Mouse (Mus musculus): ENCODE data around the gene Lurap1l. TPM values are rescaled to one million over a fixed set of nuclear protein-coding genes. Genes with fewer than 3 reads are reported as not detected.

The Lurap1l gene
- polyA plus RNA-seq, 1 experiment from 2014 or later, result 9.0 TPM

DNA sequence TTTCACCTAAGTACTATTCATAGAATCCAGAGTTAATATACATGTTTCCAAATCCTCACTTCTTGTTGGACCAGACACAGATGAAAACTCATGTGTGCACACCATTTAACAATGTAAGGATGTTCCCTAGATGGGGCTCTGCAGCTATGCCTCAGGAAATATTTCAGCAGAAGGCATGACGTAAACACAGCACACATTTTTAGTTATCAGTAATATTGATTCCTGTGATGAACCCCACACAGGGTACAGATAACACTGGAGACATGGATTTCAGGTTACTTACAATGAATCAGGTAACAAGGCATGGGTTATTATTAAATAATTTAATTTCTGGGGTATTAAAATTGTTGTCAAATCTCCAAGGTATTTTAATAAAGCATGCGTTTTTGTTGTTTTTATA lies 12.2 kb downstream of the Lurap1l start:
- no peaks in the 10 kb centered on the region for H3K36me3 ChIP-seq (ENCODE audit: control insufficient read depth, insufficient read depth, low read length)
- 0 out of 2 replicates have a peak, but pooled peaks cover 2% of the 10 kb centered on the region for H3K4me1 ChIP-seq (ENCODE audit: control insufficient read depth, insufficient read depth, low read length)
- no peak for ATAC-seq
- H3K9ac ChIP-seq (ENCODE audit: low read depth, low read length), result no peak overlapping the region
- 91% methylated on average over 2 of the region's 2 CpGs for WGBS
- no peak overlapping the region for H3K27ac ChIP-seq (ENCODE audit: low read length)
- H3K4me3 ChIP-seq (ENCODE audit: low read depth, low read length), result no peak overlapping the region
- H3K27me3 ChIP-seq (ENCODE audit: control insufficient read depth, insufficient read depth, low read depth, low read length), result no peaks in the 10 kb centered on the region
- no peaks in the 10 kb centered on the region for H3K9me3 ChIP-seq (replicated peaks; ENCODE audit: control insufficient read depth, low read length, poor library complexity, severe bottlenecking)
- H3K4me2 ChIP-seq (ENCODE audit: low read length), result no peak overlapping the region

DNA sequence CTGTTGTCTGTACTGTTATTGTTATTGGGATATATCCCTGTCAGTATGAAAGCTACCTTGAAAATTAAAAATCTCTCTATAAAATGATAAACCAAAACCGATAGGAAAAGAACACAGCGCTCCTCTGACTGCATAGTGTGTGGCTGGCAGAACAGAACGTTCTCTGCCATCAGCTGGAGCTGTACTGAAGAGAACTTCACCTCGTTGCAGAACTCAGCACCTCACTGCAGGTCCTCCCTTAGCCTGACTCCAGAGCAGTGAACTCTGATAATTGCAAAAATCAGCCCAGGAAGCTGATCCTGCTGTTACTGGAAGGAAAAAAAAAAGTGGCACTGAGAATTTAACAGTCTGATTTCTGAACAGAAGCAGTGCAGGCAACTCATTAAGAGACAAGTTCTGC lies 14.4 kb downstream of the Lurap1l start:
- no peak for ATAC-seq
- no peak overlapping the region for H3K27ac ChIP-seq (ENCODE audit: low read length)
- no peak overlapping the region for H3K9ac ChIP-seq (ENCODE audit: low read depth, low read length)
- H3K4me1 ChIP-seq (ENCODE audit: control insufficient read depth, insufficient read depth, low read length), result 0 out of 2 replicates have a peak, but pooled peaks cover 2% of the 10 kb centered on the region
- WGBS, result 70% methylated on average over 4 of the region's 4 CpGs
- H3K4me2 ChIP-seq (ENCODE audit: low read length), result no peak overlapping the region
- no peak overlapping the region for H3K4me3 ChIP-seq (ENCODE audit: low read depth, low read length)
- no peaks in the 10 kb centered on the region for H3K9me3 ChIP-seq (replicated peaks; ENCODE audit: control insufficient read depth, low read length, poor library complexity, severe bottlenecking)
- H3K27me3 ChIP-seq (ENCODE audit: control insufficient read depth, insufficient read depth, low read depth, low read length), result no peaks in the 10 kb centered on the region
- H3K36me3 ChIP-seq (ENCODE audit: control insufficient read depth, insufficient read depth, low read length), result no peaks in the 10 kb centered on the region

DNA sequence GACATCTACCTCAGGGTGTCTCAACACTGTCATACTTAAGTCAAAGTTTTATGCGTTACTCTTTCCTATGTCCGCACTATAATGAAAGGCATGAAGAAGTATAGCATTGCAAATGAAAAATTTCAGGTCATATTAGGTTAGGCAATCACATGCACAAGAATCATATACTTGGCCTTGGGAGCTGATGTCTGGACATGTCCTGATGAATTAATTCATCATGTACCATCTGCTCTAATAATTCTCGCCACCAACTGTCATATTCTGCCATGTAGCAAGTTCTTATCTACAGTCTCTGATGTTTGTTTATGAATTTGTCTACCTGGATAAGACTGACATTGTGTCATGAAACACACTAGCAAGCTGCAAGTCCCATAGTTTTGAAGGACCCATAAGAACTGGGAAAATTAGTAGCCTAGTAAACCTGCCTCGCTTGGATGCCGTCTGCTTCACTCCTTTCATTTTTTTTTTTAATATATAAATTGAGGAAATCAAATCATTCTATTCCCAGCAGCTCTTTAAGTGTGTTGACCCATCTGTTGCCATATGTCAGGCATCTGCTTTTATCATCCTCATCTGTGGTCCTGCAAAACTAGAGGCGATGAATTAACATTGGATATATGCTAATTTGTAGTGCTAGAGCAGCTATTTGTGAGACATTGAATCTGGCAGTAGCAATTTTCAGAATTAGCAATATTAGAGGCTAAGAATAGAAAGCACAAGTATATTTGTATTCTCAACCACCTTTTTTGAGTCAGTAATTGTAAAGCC lies 15.5 kb downstream of the Lurap1l start:
- Histone ChIP-seq H3K4me2 (ENCODE audit: low read length) (no peak overlapping the region), H3K9me3 (replicated peaks; ENCODE audit: control insufficient read depth, low read length, poor library complexity, severe bottlenecking) (no peaks in the 10 kb centered on the region), H3K4me1 (ENCODE audit: control insufficient read depth, insufficient read depth, low read length) (0 out of 2 replicates have a peak, but pooled peaks cover 2% of the 10 kb centered on the region), H3K27ac (ENCODE audit: low read length) (no peak overlapping the region), H3K36me3 (ENCODE audit: control insufficient read depth, insufficient read depth, low read length) (no peaks in the 10 kb centered on the region), H3K27me3 (ENCODE audit: control insufficient read depth, insufficient read depth, low read depth, low read length) (no peaks in the 10 kb centered on the region), H3K9ac (ENCODE audit: low read depth, low read length) (no peak overlapping the region), H3K4me3 (ENCODE audit: low read depth, low read length) (no peak overlapping the region)
- WGBS, result 72% methylated on average over 6 of the region's 6 CpGs
- ATAC-seq, result no peak

DNA sequence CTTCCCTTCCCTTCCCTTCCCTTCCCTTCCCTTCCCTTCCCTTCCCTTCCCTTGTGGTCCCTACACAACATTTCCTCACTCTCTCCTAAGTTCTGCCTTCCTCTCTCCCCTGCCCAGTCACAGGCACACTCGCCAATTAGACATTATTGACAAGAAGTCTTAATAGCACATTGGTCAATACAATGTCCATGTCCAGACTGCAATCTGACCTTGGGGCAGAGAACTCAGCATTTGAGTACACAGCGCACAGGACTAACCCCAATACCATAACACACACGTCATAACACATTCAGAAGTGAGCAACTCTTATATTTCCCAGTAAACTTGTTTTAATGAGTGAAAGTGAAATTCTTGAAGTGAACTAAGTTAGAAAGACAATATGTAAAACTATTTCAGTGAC lies 24.3 kb downstream of the Lurap1l start:
- 100% methylated on average over 3 of the region's 3 CpGs for WGBS
- no peak overlapping the region for H3K9ac ChIP-seq (ENCODE audit: low read depth, low read length)

GRCm38 (mm10) chr4:80939115-80939514 lies 28.7 kb downstream of the Lurap1l start:
- WGBS, result 86% methylated on average over 2 of the region's 2 CpGs
- ATAC-seq, result no peak
- H3K4me2 ChIP-seq (ENCODE audit: low read length), result no peak overlapping the region

More for the DNA sequence above, 24.3 kb downstream of the Lurap1l start:
- no peaks in the 10 kb centered on the region for H3K4me1 ChIP-seq (ENCODE audit: control insufficient read depth, insufficient read depth, low read length)
- H3K4me2 ChIP-seq (ENCODE audit: low read length), result no peak overlapping the region
- no peaks in the 10 kb centered on the region for H3K9me3 ChIP-seq (replicated peaks; ENCODE audit: control insufficient read depth, low read length, poor library complexity, severe bottlenecking)
- H3K27me3 ChIP-seq (ENCODE audit: control insufficient read depth, insufficient read depth, low read depth, low read length), result no peaks in the 10 kb centered on the region
- ATAC-seq, result no peak
- H3K27ac ChIP-seq (ENCODE audit: low read length), result no peak overlapping the region
- H3K4me3 ChIP-seq (ENCODE audit: low read depth, low read length), result no peak overlapping the region
- H3K36me3 ChIP-seq (ENCODE audit: control insufficient read depth, insufficient read depth, low read length), result no peaks in the 10 kb centered on the region

DNA sequence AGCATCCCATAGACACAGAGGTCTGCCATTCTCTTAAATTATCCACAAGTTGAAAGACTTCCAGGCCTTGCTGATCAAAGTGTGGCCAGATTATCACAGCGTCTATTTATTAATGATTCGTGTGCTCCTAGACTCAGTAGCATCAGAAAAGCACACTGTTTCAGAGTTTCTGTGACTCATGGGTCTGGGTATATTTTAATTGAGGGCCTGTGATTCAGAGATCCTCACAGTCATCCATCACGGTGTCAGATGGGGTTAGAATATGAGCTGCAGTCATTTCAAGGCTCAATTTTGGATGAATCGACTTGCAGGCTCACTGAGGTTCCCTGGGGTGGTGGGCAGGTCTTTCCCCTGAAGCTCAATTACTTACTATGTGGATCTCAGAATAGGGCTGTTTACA lies 30.5 kb downstream of the Lurap1l start:
- H3K9me3 ChIP-seq (replicated peaks; ENCODE audit: control insufficient read depth, low read length, poor library complexity, severe bottlenecking), result no peaks in the 10 kb centered on the region
- H3K27ac ChIP-seq (ENCODE audit: low read length), result no peak overlapping the region
- no peak overlapping the region for H3K4me2 ChIP-seq (ENCODE audit: low read length)
- no peak for ATAC-seq
- no peaks in the 10 kb centered on the region for H3K27me3 ChIP-seq (ENCODE audit: control insufficient read depth, insufficient read depth, low read depth, low read length)
- H3K4me3 ChIP-seq (ENCODE audit: low read depth, low read length), result no peak overlapping the region
- no peak overlapping the region for H3K9ac ChIP-seq (ENCODE audit: low read depth, low read length)
- H3K4me1 ChIP-seq (ENCODE audit: control insufficient read depth, insufficient read depth, low read length), result no peaks in the 10 kb centered on the region
- no peaks in the 10 kb centered on the region for H3K36me3 ChIP-seq (ENCODE audit: control insufficient read depth, insufficient read depth, low read length)
- WGBS, result 82% methylated on average over 4 of the region's 4 CpGs

More at GRCm38 (mm10) chr4:80939115-80939514, 28.7 kb downstream of the Lurap1l start:
- no peaks in the 10 kb centered on the region for H3K9me3 ChIP-seq (replicated peaks; ENCODE audit: control insufficient read depth, low read length, poor library complexity, severe bottlenecking)
- H3K36me3 ChIP-seq (ENCODE audit: control insufficient read depth, insufficient read depth, low read length), result no peaks in the 10 kb centered on the region
- no peak overlapping the region for H3K27ac ChIP-seq (ENCODE audit: low read length)
- H3K4me1 ChIP-seq (ENCODE audit: control insufficient read depth, insufficient read depth, low read length), result no peaks in the 10 kb centered on the region
- H3K4me3 ChIP-seq (ENCODE audit: low read depth, low read length), result no peak overlapping the region
- no peak overlapping the region for H3K9ac ChIP-seq (ENCODE audit: low read depth, low read length)
- no peaks in the 10 kb centered on the region for H3K27me3 ChIP-seq (ENCODE audit: control insufficient read depth, insufficient read depth, low read depth, low read length)

- Histone ChIP-seq H3K9me3 (replicated peaks; ENCODE audit: control insufficient read depth, low read length, poor library complexity, severe bottlenecking) (no peaks in the 10 kb centered on the region), H3K4me1 (ENCODE audit: control insufficient read depth, insufficient read depth, low read length) (no peaks in the 10 kb centered on the region), H3K27ac (ENCODE audit: low read length) (no peak overlapping the region), H3K27me3 (ENCODE audit: control insufficient read depth, insufficient read depth, low read depth, low read length) (no peaks in the 10 kb centered on the region), H3K4me2 (ENCODE audit: low read length) (no peak overlapping the region), H3K4me3 (ENCODE audit: low read depth, low read length) (no peak overlapping the region), H3K9ac (ENCODE audit: low read depth, low read length) (no peak overlapping the region), H3K36me3 (ENCODE audit: control insufficient read depth, insufficient read depth, low read length) (no peaks in the 10 kb centered on the region)
- 89% methylated on average over 3 of the region's 3 CpGs for whole genome bisulfite sequencing
- no peak for ATAC-seq
These were observed 31.5 kb downstream of the Lurap1l start for GRCm38 (mm10) chr4:80941978-80942377.

- H3K27me3 ChIP-seq (ENCODE audit: control insufficient read depth, insufficient read depth, low read depth, low read length), result no peaks in the 10 kb centered on the region
- H3K9ac ChIP-seq (ENCODE audit: low read depth, low read length), result no peak overlapping the region
- H3K4me1 ChIP-seq (ENCODE audit: control insufficient read depth, insufficient read depth, low read length), result no peaks in the 10 kb centered on the region
- H3K9me3 ChIP-seq (replicated peaks; ENCODE audit: control insufficient read depth, low read length, poor library complexity, severe bottlenecking), result no peaks in the 10 kb centered on the region
- ATAC-seq, result no peak
- H3K36me3 ChIP-seq (ENCODE audit: control insufficient read depth, insufficient read depth, low read length), result no peaks in the 10 kb centered on the region
- H3K4me2 ChIP-seq (ENCODE audit: low read length), result no peak overlapping the region
- no peak overlapping the region for H3K4me3 ChIP-seq (ENCODE audit: low read depth, low read length)
- H3K27ac ChIP-seq (ENCODE audit: low read length), result no peak overlapping the region
These were observed 34.2 kb downstream of the Lurap1l start for GRCm38 (mm10) chr4:80944605-80945004.

DNA sequence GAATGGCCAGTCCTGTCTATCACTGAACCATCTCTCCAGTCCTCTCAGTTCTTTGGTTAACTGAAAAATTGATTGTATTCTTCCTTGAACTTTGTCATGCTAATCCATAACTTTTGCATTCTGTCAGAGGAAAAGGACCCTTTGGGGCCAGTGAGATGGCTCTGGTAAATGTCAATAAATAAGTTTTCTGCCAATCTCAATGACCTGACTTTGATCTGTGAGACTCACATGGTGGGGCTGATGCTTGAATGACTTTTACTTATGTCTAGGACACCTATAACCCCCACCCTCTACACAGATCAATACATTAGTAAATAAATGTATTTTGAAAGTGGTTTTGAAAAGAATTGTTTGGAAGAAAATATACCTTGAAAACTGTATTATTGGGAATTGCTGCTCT lies 38.7 kb downstream of the Lurap1l start:
- H3K4me1 ChIP-seq (ENCODE audit: control insufficient read depth, insufficient read depth, low read length), result no peaks in the 10 kb centered on the region
- no peak overlapping the region for H3K4me2 ChIP-seq (ENCODE audit: low read length)
- peaks cover under 1% of the 10 kb centered on the region; the same call in 1 of the 2 replicates for H3K36me3 ChIP-seq (ENCODE audit: control insufficient read depth, insufficient read depth, low read length)
- H3K27ac ChIP-seq (ENCODE audit: low read length), result no peak overlapping the region
- no peaks in the 10 kb centered on the region for H3K9me3 ChIP-seq (replicated peaks; ENCODE audit: control insufficient read depth, low read length, poor library complexity, severe bottlenecking)
- no peak overlapping the region for H3K9ac ChIP-seq (ENCODE audit: low read depth, low read length)
- no peak overlapping the region for H3K4me3 ChIP-seq (ENCODE audit: low read depth, low read length)
- no peak for ATAC-seq
- H3K27me3 ChIP-seq (ENCODE audit: control insufficient read depth, insufficient read depth, low read depth, low read length), result no peaks in the 10 kb centered on the region

Measured in midbrain, embryonic 16.5 days (tissue).